Mouse (Mus musculus): ENCODE results near the gene Jmjd6.

Gene Jmjd6

DNA sequence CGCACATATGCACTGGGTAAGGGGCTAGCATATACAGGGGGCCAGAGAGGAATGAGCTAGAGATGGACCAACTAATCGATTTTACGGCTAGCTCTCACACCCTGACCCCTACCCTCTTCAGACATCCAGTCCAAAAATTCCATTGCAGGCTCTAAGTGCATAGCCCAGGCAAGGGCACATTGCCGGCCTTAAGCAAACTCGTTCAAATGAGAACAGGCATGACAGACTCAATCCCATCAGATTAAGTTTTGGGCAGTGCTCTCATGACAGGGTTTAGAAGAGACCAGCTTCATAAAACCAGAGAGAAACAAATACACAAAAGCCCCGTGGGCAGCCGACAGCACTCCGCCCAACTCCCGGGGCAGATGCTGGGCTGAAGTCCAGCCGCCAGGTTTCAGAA lies 21.0 kb downstream of the Jmjd6 start:
- no peak for DNase-seq

- DNase-seq: no peak
Observed at GRCm38 (mm10) chr11:116821057-116821940, 21.9 kb downstream of the Jmjd6 start.

DNA sequence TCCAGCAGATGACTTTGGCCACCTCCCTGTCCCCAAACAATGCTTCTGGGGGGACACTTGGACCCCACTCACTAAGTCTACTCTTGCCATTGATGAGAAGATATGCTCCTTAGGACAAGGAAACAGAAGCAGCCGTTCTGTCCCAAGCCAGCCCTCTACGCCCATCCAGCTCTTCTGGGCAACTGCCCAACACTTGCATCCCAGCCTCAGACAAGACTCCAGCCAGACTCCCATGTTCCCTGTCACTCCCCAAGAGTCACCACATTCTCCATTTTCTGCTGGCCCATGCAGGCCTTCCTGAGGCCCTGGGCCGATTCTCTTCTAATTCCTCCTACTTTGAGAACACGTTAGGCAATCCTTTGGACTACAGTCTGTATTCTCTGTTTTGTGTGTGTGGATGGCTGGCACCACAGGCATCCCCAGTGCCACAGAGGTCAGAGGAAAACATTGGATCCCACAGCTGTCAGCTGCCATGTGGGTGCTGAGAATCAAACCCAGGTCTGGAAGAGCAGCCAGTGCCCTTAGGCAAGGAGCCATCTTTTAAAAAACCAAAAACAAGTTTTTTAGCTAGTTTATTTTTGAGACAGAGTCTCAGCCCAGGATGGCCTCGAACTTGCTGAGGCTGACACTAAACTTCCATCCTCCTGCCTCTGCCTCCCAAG lies 23.2 kb downstream of the Jmjd6 start:
- DNase-seq: no peak

DNA sequence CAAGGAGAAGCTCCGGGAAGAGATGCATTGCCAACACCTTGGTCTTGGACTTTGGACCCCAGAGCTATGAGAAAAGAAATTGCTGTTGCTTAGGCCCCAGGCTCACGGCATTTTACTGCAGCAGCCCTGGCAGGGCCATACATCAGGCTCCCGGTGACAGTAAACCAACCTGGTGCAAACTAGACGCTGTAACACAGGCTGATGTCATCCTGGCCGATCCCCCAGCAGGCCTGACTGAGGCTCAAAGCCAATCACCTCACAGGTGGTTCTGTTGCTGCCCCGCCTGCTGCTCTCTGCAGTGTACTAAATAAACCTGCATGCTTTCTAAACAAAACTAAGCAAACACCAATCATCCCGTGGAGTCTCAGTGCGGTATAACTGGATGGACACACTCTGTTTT lies 24.5 kb downstream of the Jmjd6 start:
- DNase-seq: peak; percentile 32

DNA sequence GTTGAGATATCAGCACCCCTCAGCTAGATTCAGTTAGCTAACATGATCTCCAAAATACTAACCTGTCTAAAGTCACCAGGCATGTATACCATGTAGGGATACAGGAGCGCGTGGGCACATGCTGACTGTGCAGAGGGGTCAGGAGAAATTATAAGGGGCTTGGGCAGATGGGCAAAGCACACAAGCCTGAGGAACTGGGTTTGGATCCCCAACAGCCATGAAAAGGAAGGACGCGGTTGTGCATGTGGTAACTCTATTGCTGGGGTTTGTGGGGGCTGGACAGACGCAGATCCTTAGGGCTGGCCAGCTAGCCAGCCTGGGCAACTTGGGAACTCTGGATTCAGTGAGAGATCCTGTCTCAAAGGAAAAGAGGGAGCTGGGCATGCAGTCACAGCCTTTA lies 25.7 kb downstream of the Jmjd6 start:
- no peak for DNase-seq

- no peak for DNase-seq
Observed at GRCm38 (mm10) chr11:116816769-116817168, 26.5 kb downstream of the Jmjd6 start.

GRCm38 (mm10) chr11:116814884-116815415 lies 28.3 kb downstream of the Jmjd6 start:
- DNase-seq: no peak

DNA sequence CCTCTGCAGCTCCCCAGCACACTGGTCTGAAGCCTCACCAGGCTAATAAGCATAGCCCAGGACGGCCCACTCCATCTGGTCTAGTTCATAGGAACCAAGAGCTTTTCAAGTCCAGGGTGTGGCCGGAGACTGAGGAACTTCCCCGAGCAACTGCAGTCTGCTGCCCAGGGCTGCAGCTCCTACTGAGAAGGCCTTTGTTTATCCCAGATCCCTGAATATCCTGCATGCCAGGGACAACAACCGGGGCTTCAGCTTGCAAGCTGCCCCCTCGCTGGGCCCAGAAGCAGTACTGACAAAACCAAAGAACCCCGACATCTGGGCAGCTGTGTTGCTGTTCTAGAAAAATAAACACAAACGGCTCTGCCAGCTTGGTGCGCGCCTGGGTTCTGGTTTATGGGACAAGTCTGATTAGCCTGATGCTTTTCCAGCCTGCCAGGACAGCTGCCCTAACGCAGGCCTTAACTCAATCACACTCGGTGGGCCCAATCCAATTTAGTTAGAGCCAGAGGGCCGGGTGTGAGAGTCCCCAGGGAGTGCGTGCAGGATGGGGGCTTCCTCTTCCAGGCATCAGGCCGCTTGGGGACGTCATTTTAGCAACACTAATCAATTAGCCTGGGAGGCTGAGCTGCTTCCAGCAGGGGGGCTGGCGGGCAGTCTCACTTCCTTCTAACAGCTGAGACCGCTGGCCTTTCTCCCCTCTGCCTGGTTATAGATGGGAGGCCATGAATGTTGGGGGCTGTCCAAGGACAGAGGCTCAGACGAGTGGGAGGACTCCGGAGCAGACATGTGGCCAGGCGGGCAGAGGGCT lies 29.0 kb downstream of the Jmjd6 start:
- DNase-seq: peak; percentile 64

- no peak for DNase-seq
Observed at GRCm38 (mm10) chr11:116813610-116814009, 29.6 kb downstream of the Jmjd6 start.

DNA sequence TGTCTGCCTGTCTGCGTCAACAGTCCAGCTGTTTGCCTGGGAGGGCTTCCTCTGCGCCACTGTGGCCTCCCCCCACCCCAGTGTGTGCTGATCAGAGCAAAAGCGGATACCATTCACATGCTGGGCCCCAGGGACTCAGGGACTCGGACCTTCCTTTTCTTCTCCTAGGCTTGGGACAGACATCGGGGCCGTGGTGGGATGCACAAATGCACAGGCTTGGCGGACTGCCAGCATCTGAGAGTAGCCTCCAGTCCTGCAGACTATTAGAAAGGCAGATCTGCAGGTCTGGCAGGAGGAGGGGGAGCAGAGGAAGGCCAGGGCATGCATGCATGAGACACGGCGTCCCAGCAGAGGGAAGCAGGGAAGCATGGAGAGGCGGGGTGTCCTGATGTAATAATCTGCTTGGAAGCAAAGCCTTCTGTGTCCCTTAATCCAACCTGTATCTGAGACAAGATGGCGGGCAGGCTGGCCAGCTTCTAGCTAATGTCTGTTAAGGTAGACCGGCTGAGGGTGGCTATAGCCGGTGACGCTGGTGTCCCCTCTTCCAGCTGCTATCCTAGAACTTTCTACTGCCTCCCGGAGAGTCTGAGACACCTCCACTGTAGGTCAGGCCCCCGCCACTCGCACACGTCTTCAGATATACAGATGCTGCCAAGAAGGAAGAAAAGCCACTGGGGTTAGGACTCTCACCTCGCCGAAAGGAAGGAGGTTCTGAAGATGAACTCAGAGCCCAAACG lies 30.3 kb downstream of the Jmjd6 start:
- no peak for DNase-seq

- DNase-seq: peak; percentile 35
Observed at GRCm38 (mm10) chr11:116810983-116811901, 32.0 kb downstream of the Jmjd6 start.

DNA sequence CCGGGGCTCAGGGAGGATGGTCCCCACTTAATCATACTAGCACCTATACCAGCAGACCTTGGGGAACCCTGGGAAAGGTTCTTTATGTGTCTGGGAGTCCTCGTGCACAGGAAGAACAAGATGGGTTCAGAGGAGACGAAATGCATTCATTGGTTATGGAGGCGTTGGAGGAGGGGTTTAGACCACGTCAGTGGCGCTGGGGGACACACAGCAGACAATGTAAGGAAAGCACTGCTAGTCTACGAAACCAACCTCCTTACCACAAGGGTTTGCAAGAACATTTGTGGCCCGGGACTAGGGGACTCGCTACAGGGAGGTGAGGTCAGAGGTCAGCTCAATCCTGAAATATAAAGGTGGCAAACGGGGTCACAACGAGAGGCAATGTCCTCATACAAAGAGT lies 32.7 kb downstream of the Jmjd6 start:
- no peak for DNase-seq

GRCm38 (mm10) chr11:116809520-116809919 lies 33.7 kb downstream of the Jmjd6 start:
- no peak for DNase-seq

- no peak for DNase-seq
Observed at GRCm38 (mm10) chr11:116808811-116809395, 34.3 kb downstream of the Jmjd6 start.

DNA sequence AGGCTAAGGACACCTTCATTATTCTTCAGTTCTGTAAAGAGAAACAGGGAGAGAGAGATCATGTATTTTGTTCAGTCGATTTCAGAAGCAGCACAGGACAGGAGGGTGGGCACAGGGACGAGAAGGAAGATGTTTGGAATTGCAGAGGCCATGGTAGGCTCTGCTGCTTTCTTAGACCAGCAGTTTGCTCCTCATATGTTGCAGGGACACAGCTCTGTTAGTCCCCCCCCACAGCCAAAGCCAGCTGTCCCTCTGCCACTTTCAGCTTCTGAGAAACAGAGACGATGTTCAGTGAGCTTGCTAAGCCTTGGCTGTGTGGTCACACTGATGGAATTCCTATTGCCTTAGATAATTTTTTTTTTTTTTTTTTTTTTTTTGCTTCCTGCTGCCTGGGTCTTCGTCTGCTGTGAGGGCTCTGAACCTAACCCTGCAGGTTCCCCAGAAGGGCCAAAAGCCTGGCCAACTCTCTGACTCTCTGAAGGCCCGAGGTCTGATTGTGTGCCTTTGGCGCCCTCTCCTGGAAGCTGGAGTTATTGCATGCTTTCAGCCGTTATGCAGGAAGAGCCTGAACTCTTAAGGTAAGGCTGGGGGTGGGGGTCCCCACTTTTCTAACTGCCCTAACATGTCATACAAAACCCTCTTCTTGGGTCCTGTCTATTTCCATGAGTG lies 35.2 kb downstream of the Jmjd6 start:
- DNase-seq: peak; percentile 89

- no peak for DNase-seq
Observed at GRCm38 (mm10) chr11:116807526-116807925, 35.7 kb downstream of the Jmjd6 start.

GRCm38 (mm10) chr11:116807116-116807515 lies 36.1 kb downstream of the Jmjd6 start:
- no peak for DNase-seq

DNA sequence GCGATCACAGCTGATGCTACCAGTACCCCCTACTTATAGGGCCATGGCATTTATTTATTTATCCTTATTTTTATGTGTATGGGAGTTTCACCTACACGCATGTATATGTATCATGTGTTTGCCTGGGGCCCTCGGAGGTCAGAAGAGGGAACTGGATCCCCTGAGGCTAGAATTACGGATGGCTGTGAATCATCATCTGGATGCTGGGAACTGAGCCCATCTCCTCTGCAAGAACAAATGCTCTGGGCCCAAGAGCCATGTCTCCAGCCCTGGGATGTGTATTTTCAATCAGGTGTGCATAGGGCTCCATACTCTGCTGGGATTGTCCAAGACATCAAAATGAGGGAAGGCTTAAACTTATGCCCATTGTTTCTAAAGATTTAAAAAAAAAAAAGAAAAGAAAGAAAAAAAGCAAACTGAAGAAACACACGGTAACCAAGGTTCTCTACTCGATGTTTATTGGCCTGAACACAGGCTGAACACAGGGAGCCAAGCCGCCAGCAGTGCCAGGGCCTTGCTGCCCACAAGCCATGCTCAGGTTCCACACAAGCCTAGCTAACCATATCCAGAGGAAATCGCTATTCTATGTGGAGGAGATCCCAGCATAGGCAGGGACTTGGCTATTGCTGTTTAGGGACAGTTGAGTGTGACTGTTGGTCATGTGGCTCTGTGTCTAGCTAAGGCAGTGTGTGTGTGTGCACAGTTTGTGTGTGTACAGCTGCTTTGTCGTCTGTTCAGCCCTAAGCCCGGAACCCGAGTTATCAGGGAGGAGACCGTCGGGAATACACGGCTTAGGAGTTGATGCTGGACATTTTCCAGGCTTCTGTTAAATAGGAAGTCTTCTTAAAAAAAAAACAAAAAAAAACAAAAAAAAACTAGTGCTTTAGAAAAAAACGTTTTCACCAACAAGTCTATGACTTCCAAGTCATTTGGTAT lies 36.8 kb downstream of the Jmjd6 start:
- DNase-seq: no peak

GRCm38 (mm10) chr11:116802709-116803108 lies 40.5 kb downstream of the Jmjd6 start:
- no peak for DNase-seq
